29 mouse cellular contexts compared by ENCODE assay signal in genomic region chr4:105098158-105098557, GRCm38 (mm10). TPM values are rescaled to one million over a fixed set of nuclear protein-coding genes. Genes with fewer than 3 reads are reported as not detected.
A peak's percentile ranks its signal among the peaks of the same experiment; 100 is the strongest.
DNase-seq lines count a peak whose midpoint lies in the region; ATAC-seq and TF ChIP-seq lines count a peak whose summit lies in the region.
"Had no signal": no experiment of that assay in that cellular context is flagged by ENCODE, and none has a peak within 500 bp of the region (broad histone marks: within the 10 kb centered on the region; RNA-seq: fewer than 3 reads in every experiment).

No protein-coding gene starts in this region.

- WGBS in heart, embryonic 12.5 days, result 75% methylated on average over 8 of the region's 8 CpGs
- WGBS in kidney, embryonic 15.5 days, result 74% methylated on average over 8 of the region's 8 CpGs

- H3K9me3 ChIP-seq in heart, embryonic 12.5 days (replicated peaks), result no peaks in the 10 kb centered on the region
- no peaks in the 10 kb centered on the region for H3K9me3 ChIP-seq in kidney, embryonic 15.5 days (replicated peaks)
- H3K9me3 ChIP-seq: embryonic facial prominence, embryonic 10.5 days; embryonic facial prominence, embryonic 15.5 days; forebrain, embryonic 15.5 days; hindbrain, embryonic 12.5 days; intestine, embryonic 15.5 days; liver, embryonic 15.5 days; lung, embryonic 15.5 days; neural tube, embryonic 12.5 days had no signal

- peak overlapping the region; percentile 2; the same call in 1 of the 2 replicates for H3K27ac ChIP-seq in heart, embryonic 12.5 days (ENCODE audit: poor library complexity, severe bottlenecking)
- no peak overlapping the region for H3K27ac ChIP-seq in kidney, embryonic 15.5 days
- H3K27ac ChIP-seq: embryonic facial prominence, embryonic 10.5 days; embryonic facial prominence, embryonic 15.5 days; forebrain, embryonic 15.5 days; hindbrain, embryonic 12.5 days; hindbrain, postnatal 0 days; intestine, embryonic 15.5 days; kidney, postnatal 0 days; liver, embryonic 15.5 days; lung, embryonic 15.5 days; neural tube, embryonic 12.5 days had no signal

- ATAC-seq in frontal cortex, adult (ENCODE audit: low TSS enrichment), result peak; percentile 55
- ATAC-seq in heart, embryonic 12.5 days (ENCODE audit: insufficient number of reproducible peaks, low FRiP score), result no peak
- no peak for ATAC-seq in kidney, embryonic 15.5 days (replicated peaks; ENCODE audit: low FRiP score)
- ATAC-seq: forebrain, embryonic 15.5 days; hindbrain, postnatal 0 days; intestine, embryonic 15.5 days; midbrain, embryonic 16.5 days had no signal

- DNase-seq in frontal cortex, postnatal 25 days (ENCODE audit: low spot score in 2 of 2), result no peak
- DNase-seq in heart, postnatal 10 days, result no peak
- DNase-seq in left cerebral cortex, postnatal 25 days (ENCODE audit: low spot score in 2 of 2), result peak; percentile 18 to 66
- DNase-seq in left cerebral cortex, postnatal 10 days (ENCODE audit: extremely low spot score in 1 of 2, low spot score in 2 of 2), result no peak
- DNase-seq in brain, embryonic 14.5 days (ENCODE audit: low read depth), result peak; percentile 41
- DNase-seq: adrenal gland, postnatal 25 days; cerebellum, adult 2 months; cerebellum, postnatal 14 days; gastrocnemius, postnatal 25 days; kidney, adult 2 months; layer of hippocampus, postnatal 36 days; liver; lung, postnatal 36 days; thymus, postnatal 4 days had no signal

- H3K9ac ChIP-seq in heart, embryonic 12.5 days, result no peak overlapping the region
- no peak overlapping the region for H3K9ac ChIP-seq in kidney, embryonic 15.5 days
- H3K9ac ChIP-seq: embryonic facial prominence, embryonic 15.5 days; forebrain, embryonic 15.5 days; hindbrain, embryonic 12.5 days; intestine, embryonic 15.5 days; liver, embryonic 15.5 days; lung, embryonic 15.5 days; neural tube, embryonic 12.5 days had no signal

- H3K36me3 ChIP-seq in heart, embryonic 12.5 days, result no peaks in the 10 kb centered on the region
- no peaks in the 10 kb centered on the region for H3K36me3 ChIP-seq in kidney, embryonic 15.5 days
- H3K36me3 ChIP-seq: embryonic facial prominence, embryonic 10.5 days; embryonic facial prominence, embryonic 15.5 days; forebrain, embryonic 15.5 days; hindbrain, embryonic 12.5 days; intestine, embryonic 15.5 days; liver, embryonic 15.5 days; lung, embryonic 15.5 days; neural tube, embryonic 12.5 days had no signal

- intact Hi-C loops in heart, postnatal 10 days (cut with DNase I), result no loop called here
- intact Hi-C loops in left cerebral cortex, postnatal 25 days (cut with DNase I), result no loop called here
- intact Hi-C loops in left cerebral cortex, postnatal 10 days (cut with DNase I), result no loop called here

- H3K27me3 ChIP-seq in heart, embryonic 12.5 days (replicated peaks), result no peaks in the 10 kb centered on the region
- H3K27me3 ChIP-seq in kidney, embryonic 15.5 days, result no peaks in the 10 kb centered on the region
- H3K27me3 ChIP-seq: embryonic facial prominence, embryonic 15.5 days; forebrain, embryonic 15.5 days; hindbrain, embryonic 12.5 days; intestine, embryonic 15.5 days; liver, embryonic 15.5 days; lung, embryonic 15.5 days; neural tube, embryonic 12.5 days had no signal

- H3K4me2 ChIP-seq in heart, embryonic 12.5 days, result no peak overlapping the region
- H3K4me2 ChIP-seq in kidney, embryonic 15.5 days, result no peak overlapping the region
- H3K4me2 ChIP-seq: embryonic facial prominence, embryonic 15.5 days; forebrain, embryonic 15.5 days; hindbrain, embryonic 12.5 days; intestine, embryonic 15.5 days; liver, embryonic 15.5 days; lung, embryonic 15.5 days; midbrain, embryonic 11.5 days; neural tube, embryonic 12.5 days had no signal

- no peak for TF ChIP-seq CTCF in brain, embryonic 14.5 days (IDR thresholded peaks at IDR 0.05; ENCODE audit: borderline replicate concordance, extremely low read depth, insufficient read depth, insufficient read length)

- no peak overlapping the region for H3K4me3 ChIP-seq in heart, embryonic 12.5 days
- H3K4me3 ChIP-seq in kidney, embryonic 15.5 days (replicated peaks), result no peak overlapping the region
- H3K4me3 ChIP-seq: embryonic facial prominence, embryonic 10.5 days; embryonic facial prominence, embryonic 15.5 days; forebrain, embryonic 15.5 days; hindbrain, embryonic 12.5 days; intestine, embryonic 15.5 days; liver, embryonic 15.5 days; lung, embryonic 15.5 days; neural tube, embryonic 12.5 days had no signal

- TF ChIP-seq POLR2A in brain, embryonic 14.5 days (IDR thresholded peaks at IDR 0.05; ENCODE audit: borderline replicate concordance, extremely low read depth, insufficient read depth, insufficient read length, poor library complexity, severe bottlenecking), result no peak

- H3K4me1 ChIP-seq in heart, embryonic 12.5 days (replicated peaks), result peaks cover 45% of the 10 kb centered on the region
- no peaks in the 10 kb centered on the region for H3K4me1 ChIP-seq in kidney, embryonic 15.5 days
- H3K4me1 ChIP-seq: embryonic facial prominence, embryonic 10.5 days; intestine, embryonic 15.5 days; liver, embryonic 15.5 days; neural tube, embryonic 12.5 days had no signal

RNA-seq across cellular contexts. Expression of gene Prkaa2, which starts 11.5 kb away (rescaled TPM):
- 48.2 and 53.1 TPM in 2 replicates for polyA plus RNA-seq in heart, embryonic 12.5 days (2016; fragmentation: Nextera tagmentation; extraction: Ambion mirVana)
- 10 to 100 TPM; 71.3 to 81.0 TPM for total RNA-seq in heart, postnatal 10 days (2021)
- total RNA-seq in left cerebral cortex, postnatal 25 days (2021), result 10 to 100 TPM; 31.0 to 31.6 TPM
- total RNA-seq in left cerebral cortex, postnatal 10 days (2021), result 10 to 100 TPM; 33.1 to 36.4 TPM
- 8.5 and 11.8 TPM in 2 replicates for polyA plus RNA-seq in brain, embryonic 14.5 days (2012; rRNA removed)
- 6.1 and 6.2 TPM in 2 replicates for polyA plus RNA-seq in kidney, embryonic 15.5 days (2015; fragmentation: Nextera tagmentation; extraction: Ambion mirVana)

RNA-seq across cellular contexts. Expression of gene Plpp3, which starts 59.0 kb away (rescaled TPM):
- 28.6 and 30.3 TPM in 2 replicates for polyA plus RNA-seq in heart, embryonic 12.5 days (2016; fragmentation: Nextera tagmentation; extraction: Ambion mirVana)
- 10 to 100 TPM; 73.2 to 73.9 TPM for total RNA-seq in heart, postnatal 10 days (2021)
- total RNA-seq in left cerebral cortex, postnatal 25 days (2021), result 100 to 1,000 TPM; 163 to 170 TPM
- 100 to 1,000 TPM; 110 to 114 TPM for total RNA-seq in left cerebral cortex, postnatal 10 days (2021)
- polyA plus RNA-seq in brain, embryonic 14.5 days (2012; rRNA removed), result 58.9 and 61.5 TPM in 2 replicates
- polyA plus RNA-seq in kidney, embryonic 15.5 days (2015; fragmentation: Nextera tagmentation; extraction: Ambion mirVana), result 58.2 and 65.5 TPM in 2 replicates

Comparison
In these comparisons a context has a peak if more than half of its experiments do, and no peak if none do; other contexts are left out.
1. DNase-seq: peak in left cerebral cortex, postnatal 25 days (2 of 2) and brain, embryonic 14.5 days (single experiment); none in frontal cortex, postnatal 25 days (0 of 2), heart, postnatal 10 days (0 of 2) and left cerebral cortex, postnatal 10 days (0 of 2).